Mouse (Mus musculus) forebrain, embryonic 12.5 days (tissue): ENCODE measurements around the gene Rps19. TPM values are rescaled to one million over a fixed set of nuclear protein-coding genes. Genes with fewer than 3 reads are reported as not detected.
A peak's percentile ranks its signal among the peaks of the same experiment; 100 is the strongest.

Experiments used
- ATAC-seq: fragments of 200-750 bp; cut with Nextera tagmentation; 2 replicates; pipeline ENCODE4 v1.8.0; 2017; ENCODE audit warnings: moderate TSS enrichment; ENCODE audit not compliant: low FRiP score
- H3K27ac ChIP-seq: fragments of 300-500 bp; sonication (generic); 2 replicates; pipeline ENCODE4 v1.5.1; 2016; ENCODE audit warnings: mild to moderate bottlenecking
- H3K27me3 ChIP-seq: fragments of 300-500 bp; sonication (generic); 2 replicates; pipeline ENCODE4 v1.6.1; 2016; ENCODE audit warnings: mild to moderate bottlenecking
- H3K36me3 ChIP-seq: fragments of 300-500 bp; sonication (generic); replicated peaks from 2 replicates; pipeline ENCODE4 v1.6.1; 2016; ENCODE audit warnings: mild to moderate bottlenecking
- H3K4me1 ChIP-seq: fragments of 300-500 bp; sonication (generic); 2 replicates; pipeline ENCODE4 v1.6.1; 2016
- H3K4me2 ChIP-seq: fragments of 300-500 bp; sonication (generic); 2 replicates; pipeline ENCODE4 v1.6.1; 2016; ENCODE audit warnings: mild to moderate bottlenecking, moderate library complexity
- H3K4me3 ChIP-seq: fragments of 300-500 bp; sonication (generic); replicated peaks from 2 replicates; pipeline ENCODE4 v1.5.1; 2016; ENCODE audit warnings: mild to moderate bottlenecking
- H3K9ac ChIP-seq: fragments of 300-500 bp; sonication (generic); 2 replicates; pipeline ENCODE4 v1.6.1; 2016; ENCODE audit warnings: mild to moderate bottlenecking
- H3K9me3 ChIP-seq: fragments of 300-500 bp; sonication (generic); 2 replicates; pipeline ENCODE4 v1.6.1; 2016
- WGBS: fragments of 180-500 bp; shearing (Covaris S2); methylation state at CpG from one replicate; pipeline ENCODE4 v1.1.7; 2016; 5-methylcytosine and 5-hydroxymethylcytosine counted together
- polyA plus RNA-seq: library from polyadenylated mRNA; unstranded; fragments of >200 nt; fragmentation: Nextera tagmentation; extraction: Ambion mirVana; gene quantifications from 2 replicates; pipeline ENCODE4 v1.2.1, GENCODE M21; 2016

The Rps19 gene
- polyA plus RNA-seq, 1 experiment from 2014 or later: 1,518 TPM

DNA sequence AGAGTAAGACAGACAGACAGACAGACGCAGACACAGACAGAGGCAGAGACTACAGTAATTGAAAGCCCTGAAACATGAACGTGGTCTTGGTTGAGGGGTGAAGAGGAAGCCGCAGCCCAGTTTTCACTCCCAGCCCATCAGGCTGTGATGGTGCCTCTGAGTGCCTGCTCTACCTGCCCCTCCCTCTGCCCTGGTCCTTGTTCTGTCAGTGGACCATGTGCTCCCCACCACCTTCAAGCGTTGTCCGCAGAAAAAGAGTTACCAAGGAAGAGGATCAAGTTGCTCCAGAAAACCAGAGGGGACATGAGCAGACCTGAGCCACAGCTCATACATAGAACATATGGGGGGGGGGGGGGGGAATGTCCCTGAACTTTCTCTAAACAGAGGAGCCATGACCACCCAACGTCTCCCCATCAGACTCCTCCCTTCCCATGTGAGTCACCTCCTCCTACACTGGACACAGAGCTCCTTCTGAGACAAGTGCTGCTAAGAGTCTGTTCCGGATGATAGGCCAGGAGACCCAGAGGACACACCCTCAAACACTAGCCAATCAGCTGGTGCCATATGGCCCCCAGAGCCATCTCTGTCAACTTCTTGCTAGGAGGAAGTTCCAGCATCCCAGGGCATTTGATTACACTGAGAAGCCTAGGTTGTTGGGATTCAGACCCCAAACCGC, 31.5 kb upstream of the Rps19 start:
- Histone ChIP-seq H3K36me3 (no peaks in the 10 kb centered on the region), H3K4me2 (no peak overlapping the region), H3K27ac (0 out of 2 replicates have a peak overlapping the region, but pooled peaks have one; percentile 25), H3K9me3 (no peaks in the 10 kb centered on the region), H3K4me3 (no peak overlapping the region), H3K4me1 (peaks cover 14% of the 10 kb centered on the region), H3K27me3 (no peaks in the 10 kb centered on the region), H3K9ac (no peak overlapping the region)
- WGBS: 87% methylated on average over 8 of the region's 8 CpGs
- no peak for ATAC-seq

DNA sequence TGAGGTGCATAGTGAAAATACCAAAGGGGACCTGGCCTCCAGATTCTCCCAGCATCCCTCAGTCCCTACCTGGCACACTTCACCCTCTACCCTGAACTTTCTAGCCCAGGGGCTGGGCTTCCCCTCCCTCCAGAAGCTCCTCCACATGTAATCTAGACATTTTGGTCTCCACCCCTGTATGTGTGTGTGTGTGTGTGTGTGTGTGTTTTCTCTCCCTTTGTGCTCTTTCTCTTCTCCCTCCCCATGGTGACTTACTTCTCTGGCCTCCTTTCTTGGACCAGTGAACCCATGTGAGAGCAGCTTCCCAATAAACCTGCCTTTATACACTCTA, 31.0 kb upstream of the Rps19 start:
- H3K27me3 ChIP-seq: no peaks in the 10 kb centered on the region
- H3K9me3 ChIP-seq: no peaks in the 10 kb centered on the region
- H3K4me3 ChIP-seq: no peak overlapping the region
- ATAC-seq: no peak
- peaks cover 14% of the 10 kb centered on the region for H3K4me1 ChIP-seq
- H3K9ac ChIP-seq: no peak overlapping the region
- H3K4me2 ChIP-seq: no peak overlapping the region
- H3K36me3 ChIP-seq: no peaks in the 10 kb centered on the region
- H3K27ac ChIP-seq: no peak overlapping the region

DNA sequence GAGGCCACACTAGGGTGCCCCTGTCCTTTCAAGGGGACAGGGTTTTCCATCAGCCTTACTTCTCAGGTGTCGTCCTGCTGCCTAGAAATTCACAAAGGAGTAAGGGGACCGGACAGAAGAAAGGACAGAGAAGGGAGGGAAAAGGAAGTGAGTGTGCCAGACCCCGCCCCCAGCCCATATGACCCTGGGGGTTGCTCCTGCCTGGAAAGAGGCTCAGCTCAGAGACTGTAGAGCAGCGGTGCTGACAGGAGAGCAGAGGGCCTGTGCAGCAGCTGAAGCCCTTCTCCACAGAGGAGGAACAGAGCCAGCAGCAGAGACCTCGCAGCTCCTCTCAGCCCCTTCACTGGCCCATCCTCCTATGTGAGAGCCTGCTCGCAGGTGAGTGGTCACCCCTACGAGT, 30.5 kb upstream of the Rps19 start:
- no peak overlapping the region for H3K27ac ChIP-seq
- H3K4me1 ChIP-seq: peaks cover 14% of the 10 kb centered on the region
- H3K9me3 ChIP-seq: no peaks in the 10 kb centered on the region
- ATAC-seq: no peak
- WGBS: 43% methylated on average over 7 of the region's 7 CpGs
- H3K9ac ChIP-seq: no peak overlapping the region
- no peak overlapping the region for H3K4me3 ChIP-seq
- no peaks in the 10 kb centered on the region for H3K27me3 ChIP-seq
- H3K36me3 ChIP-seq: no peaks in the 10 kb centered on the region
- no peak overlapping the region for H3K4me2 ChIP-seq

DNA sequence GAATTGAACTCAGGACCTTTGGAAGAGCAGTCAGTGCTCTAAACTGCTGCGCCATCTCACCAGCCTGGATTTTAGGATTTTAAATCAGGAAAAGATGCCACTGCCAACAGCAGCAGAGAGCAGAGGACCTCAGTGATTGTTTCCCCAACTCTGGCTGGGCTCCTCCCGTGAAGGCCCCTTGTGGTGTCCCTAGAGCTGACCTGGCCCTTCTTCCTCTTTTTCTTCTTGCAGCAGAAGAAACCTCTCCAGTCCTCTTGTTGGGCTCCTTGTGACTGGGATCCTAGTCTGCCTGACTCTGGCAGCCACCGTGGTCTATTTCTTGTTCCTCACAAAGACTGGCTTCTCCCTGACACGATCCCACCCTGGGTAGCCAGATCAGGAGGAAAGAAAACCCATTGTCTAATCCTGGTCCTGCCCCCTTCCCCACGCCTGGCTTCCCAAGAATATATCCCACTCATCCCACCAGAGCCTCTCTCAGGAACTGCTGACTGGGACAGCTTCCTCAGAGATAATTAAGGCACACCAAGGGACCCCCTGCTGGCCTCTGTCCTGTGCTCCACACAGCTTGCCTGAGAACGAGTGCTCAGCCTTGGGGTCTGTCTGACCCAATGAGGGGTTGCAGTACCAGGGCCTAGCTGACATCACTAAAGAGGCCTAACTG, 27.6 kb upstream of the Rps19 start:
- H3K27me3 ChIP-seq: no peaks in the 10 kb centered on the region
- no peaks in the 10 kb centered on the region for H3K9me3 ChIP-seq
- H3K27ac ChIP-seq: no peak overlapping the region
- 25% methylated on average over 6 of the region's 6 CpGs for WGBS
- no peaks in the 10 kb centered on the region for H3K36me3 ChIP-seq
- no peak overlapping the region for H3K4me2 ChIP-seq
- H3K9ac ChIP-seq: no peak overlapping the region
- H3K4me1 ChIP-seq: peaks cover 10% of the 10 kb centered on the region; the same call in 1 of the 2 replicates
- no peak overlapping the region for H3K4me3 ChIP-seq
- ATAC-seq: no peak

DNA sequence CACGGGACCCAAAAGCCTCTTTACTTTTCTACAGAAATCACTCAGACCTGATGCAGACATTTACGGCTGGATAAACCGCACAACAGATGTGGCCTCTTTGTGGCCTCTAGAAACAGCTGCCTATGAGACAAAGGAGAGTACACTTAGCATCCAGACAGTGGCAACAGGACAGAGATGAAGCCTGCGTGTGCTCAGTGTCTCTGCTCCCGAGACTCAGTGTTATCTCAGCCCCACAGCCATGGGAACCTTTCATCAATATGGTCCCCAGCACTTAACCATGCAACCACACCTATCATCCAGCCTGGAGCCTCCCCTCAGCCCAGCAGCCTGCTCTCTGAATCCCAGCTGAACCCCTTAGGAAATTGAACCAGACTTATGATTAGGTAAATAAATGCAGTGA, 24.9 kb upstream of the Rps19 start:
- ATAC-seq: no peak
- Histone ChIP-seq H3K27ac (no peak overlapping the region), H3K36me3 (no peaks in the 10 kb centered on the region), H3K27me3 (0 out of 2 replicates have a peak, but pooled peaks cover 1% of the 10 kb centered on the region), H3K4me1 (0 out of 2 replicates have a peak, but pooled peaks cover 6% of the 10 kb centered on the region), H3K9ac (no peak overlapping the region), H3K4me3 (no peak overlapping the region), H3K9me3 (no peaks in the 10 kb centered on the region), H3K4me2 (no peak overlapping the region)
- WGBS: 79% methylated on average over 5 of the region's 5 CpGs

DNA sequence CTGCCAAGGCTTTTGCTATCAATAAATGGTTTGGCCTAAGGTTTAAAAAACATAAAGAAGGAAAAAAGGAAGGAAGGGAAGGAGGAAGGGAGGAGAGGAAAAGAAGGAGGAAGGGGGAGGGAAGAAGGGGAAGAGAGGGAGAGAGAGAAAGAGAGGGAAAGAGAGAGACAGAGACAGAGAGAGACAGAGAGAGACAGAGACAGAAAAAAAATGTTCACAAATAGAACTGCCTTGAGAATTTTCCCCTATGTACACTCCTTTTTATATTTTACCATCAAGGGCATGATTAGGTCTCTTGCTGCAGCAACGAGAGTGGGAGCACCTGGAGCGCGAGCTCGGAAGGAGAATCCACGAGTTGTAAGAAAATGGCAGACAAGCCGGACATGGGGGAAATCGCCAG, 22.3 kb upstream of the Rps19 start, which contains the start of gene Gm9844:
Gene Gm9844, plus strand, starts transcription at position 301 of the 400 bp plus-strand sequence.
- peaks cover 8% of the 10 kb centered on the region; the same call in 1 of the 2 replicates for H3K27me3 ChIP-seq
- ATAC-seq: no peak
- no peak within 1 kb of the TSS for H3K4me2 ChIP-seq
- no peaks in the 10 kb centered on the region for H3K9me3 ChIP-seq
- H3K4me1 ChIP-seq: 0 out of 2 replicates have a peak, but pooled peaks cover 2% of the 10 kb centered on the region
- WGBS: 90% methylated on average over 7 of the region's 7 CpGs
- no peak within 1 kb of the TSS for H3K9ac ChIP-seq
- H3K36me3 ChIP-seq: no peaks in the 10 kb centered on the region
- no peak within 1 kb of the TSS for H3K4me3 ChIP-seq
- no peak within 1 kb of the TSS for H3K27ac ChIP-seq

DNA sequence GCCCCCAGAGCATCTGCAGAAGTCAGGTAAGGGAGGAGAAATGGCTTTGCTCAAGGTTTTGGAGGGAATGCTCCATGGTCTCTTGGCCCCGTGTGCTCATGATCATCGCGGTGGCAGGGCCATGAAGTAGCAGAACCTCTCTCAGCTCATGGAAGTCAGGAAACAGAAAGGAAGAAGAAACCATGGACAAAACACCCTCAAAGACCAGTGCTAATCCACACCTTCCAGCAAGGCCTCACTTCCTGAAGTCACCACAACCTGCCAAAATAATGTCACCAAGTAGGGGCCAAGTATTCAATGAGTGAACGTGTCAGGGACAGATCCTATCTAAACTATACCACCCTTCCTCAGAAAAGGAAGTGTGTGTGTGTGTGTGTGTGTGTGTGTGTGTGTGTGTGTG, 21.3 kb upstream of the Rps19 start:
- H3K9ac ChIP-seq: no peak overlapping the region
- H3K4me1 ChIP-seq: no peaks in the 10 kb centered on the region
- peaks cover 8% of the 10 kb centered on the region; the same call in 1 of the 2 replicates for H3K27me3 ChIP-seq
- no peak overlapping the region for H3K4me3 ChIP-seq
- H3K27ac ChIP-seq: no peak overlapping the region
- no peak for ATAC-seq
- 86% methylated on average over 4 of the region's 4 CpGs for WGBS
- H3K36me3 ChIP-seq: no peaks in the 10 kb centered on the region
- no peaks in the 10 kb centered on the region for H3K9me3 ChIP-seq
- H3K4me2 ChIP-seq: no peak overlapping the region

DNA sequence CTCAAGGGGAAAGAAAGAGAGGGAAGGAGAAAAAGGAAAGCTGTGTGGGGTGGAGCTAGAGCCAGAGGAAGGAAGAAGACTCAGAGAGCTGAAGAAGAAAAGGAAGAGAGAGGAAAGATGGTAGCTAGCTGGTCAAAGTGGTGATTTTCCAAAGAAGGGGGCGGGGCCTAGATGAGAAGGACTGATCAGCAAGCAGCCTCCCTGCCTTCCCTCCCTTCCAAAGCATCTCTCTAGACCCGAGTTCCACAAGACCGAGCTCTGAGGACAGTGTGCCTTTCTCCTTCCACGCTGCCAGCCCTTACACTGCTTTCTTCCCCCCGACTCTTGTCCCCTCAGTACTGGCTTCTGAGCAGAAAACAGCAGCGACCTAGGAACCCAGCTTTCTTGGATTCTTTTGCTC, 20.0 kb upstream of the Rps19 start:
- peaks cover 8% of the 10 kb centered on the region; the same call in 1 of the 2 replicates for H3K27me3 ChIP-seq
- WGBS: 29% methylated on average over 6 of the region's 6 CpGs
- no peaks in the 10 kb centered on the region for H3K36me3 ChIP-seq
- no peak overlapping the region for H3K27ac ChIP-seq
- peaks cover 7% of the 10 kb centered on the region; the same call in 1 of the 2 replicates for H3K4me1 ChIP-seq
- H3K4me2 ChIP-seq: no peak overlapping the region
- no peak for ATAC-seq
- no peaks in the 10 kb centered on the region for H3K9me3 ChIP-seq
- no peak overlapping the region for H3K4me3 ChIP-seq
- H3K9ac ChIP-seq: no peak overlapping the region

DNA sequence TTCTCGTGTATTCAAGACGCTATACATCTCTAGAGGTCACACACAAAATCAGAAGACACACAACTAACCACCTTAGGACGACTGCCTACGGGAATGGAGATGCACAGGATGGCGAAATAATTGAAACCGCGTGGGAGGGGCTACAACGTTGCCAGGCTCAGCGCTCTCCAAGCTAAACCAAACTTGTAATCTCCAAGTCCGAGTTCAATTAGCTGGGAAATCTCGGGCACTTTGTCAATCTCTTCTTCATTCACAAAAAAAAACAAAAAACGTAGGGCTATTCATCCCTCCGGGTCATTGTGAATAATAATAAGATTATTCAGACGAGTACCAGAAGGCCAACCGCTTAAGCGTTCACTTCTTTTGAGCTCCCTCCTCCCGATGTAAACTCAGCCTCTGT, 15.1 kb upstream of the Rps19 start:
- Histone ChIP-seq H3K27ac (no peak overlapping the region), H3K4me1 (peaks cover 11% of the 10 kb centered on the region; the same call in 1 of the 2 replicates), H3K4me3 (no peak overlapping the region), H3K36me3 (no peaks in the 10 kb centered on the region), H3K9ac (no peak overlapping the region), H3K9me3 (no peaks in the 10 kb centered on the region), H3K4me2 (no peak overlapping the region), H3K27me3 (peaks cover 8% of the 10 kb centered on the region)
- 30% methylated on average over 17 of the region's 17 CpGs for WGBS
- peak; percentile 36; the same call in 1 of the 2 replicates for ATAC-seq

DNA sequence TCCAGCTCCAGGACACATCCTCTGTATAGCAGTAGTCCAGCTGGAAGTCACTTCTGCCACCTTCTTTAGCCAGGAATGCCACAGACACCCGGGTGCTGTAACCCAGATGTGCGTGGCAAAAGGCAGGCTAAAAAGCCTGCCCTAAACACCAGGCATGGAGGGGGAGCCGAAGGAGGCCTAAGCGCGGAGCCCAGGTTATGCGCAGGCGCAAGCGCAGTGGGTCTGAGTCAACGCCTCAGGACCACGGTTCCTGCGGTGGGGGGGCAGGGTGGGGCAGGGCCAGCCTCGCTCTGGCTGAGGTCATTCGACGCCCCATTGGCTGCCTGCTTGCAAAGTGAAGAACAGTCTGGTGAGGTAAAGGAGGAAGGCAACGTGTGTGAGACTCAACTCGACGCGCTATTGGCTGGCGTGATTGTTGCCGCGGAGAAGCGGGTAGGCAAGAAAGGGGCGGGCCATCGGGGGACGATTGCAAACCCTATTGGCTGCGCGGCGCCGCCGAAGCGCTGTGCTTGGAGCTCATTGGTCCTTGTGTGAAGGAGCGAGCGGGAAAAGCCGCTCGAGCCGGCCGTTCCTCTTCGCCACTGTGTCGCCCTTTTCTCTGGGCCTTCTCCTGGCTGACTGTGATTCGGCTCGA, 14.5 kb upstream of the Rps19 start, which contains the start of the genes Lypd4 and Dmrtc2:
Gene Lypd4, minus strand, starts transcription at position 410 of the 634 bp plus-strand sequence.
Gene Dmrtc2, plus strand, starts transcription at position 526 of the 634 bp plus-strand sequence.
- Histone ChIP-seq H3K4me2 (no peak within 1 kb of the TSS), H3K27me3 (peaks cover 4% of the 10 kb centered on the region), H3K36me3 (no peaks in the 10 kb centered on the region), H3K4me1 (peaks cover 11% of the 10 kb centered on the region; the same call in 1 of the 2 replicates), H3K9me3 (no peaks in the 10 kb centered on the region), H3K9ac (no peak within 1 kb of the TSS), H3K27ac (0 out of 2 replicates have a peak within 1 kb of the TSS, but pooled peaks have one; percentile 9), H3K4me3 (no peak within 1 kb of the TSS)
- WGBS: 57% methylated on average over 38 of the region's 41 CpGs
- ATAC-seq: peak; percentile 39; the same call in 1 of the 2 replicates

DNA sequence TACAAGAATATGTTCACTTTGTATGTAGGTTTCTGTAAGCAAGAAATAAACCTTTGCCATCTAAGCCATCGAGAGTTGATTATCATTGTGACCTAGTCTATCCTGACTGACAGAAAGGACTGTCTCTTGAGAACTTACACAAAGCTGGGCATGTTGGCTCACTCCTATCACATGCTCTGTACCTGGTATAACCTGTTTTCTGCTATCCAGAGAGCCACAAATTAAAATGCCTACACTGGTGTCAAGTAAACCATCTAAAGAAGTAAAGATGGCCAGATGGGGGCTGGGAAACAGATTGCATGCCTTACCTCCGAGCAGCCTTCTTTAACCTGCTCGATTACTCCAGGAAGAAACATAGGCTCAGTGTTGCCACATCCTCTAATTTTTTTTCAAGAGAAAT, 6.6 kb upstream of the Rps19 start:
- no peak overlapping the region for H3K4me3 ChIP-seq
- no peak for ATAC-seq
- no peak overlapping the region for H3K4me2 ChIP-seq
- H3K36me3 ChIP-seq: no peaks in the 10 kb centered on the region
- H3K27me3 ChIP-seq: no peaks in the 10 kb centered on the region; the same call in 1 of the 2 replicates
- no peaks in the 10 kb centered on the region for H3K9me3 ChIP-seq
- WGBS: 77% methylated on average over 3 of the region's 3 CpGs
- peaks cover 3% of the 10 kb centered on the region; the same call in 1 of the 2 replicates for H3K4me1 ChIP-seq
- H3K9ac ChIP-seq: no peak overlapping the region
- no peak overlapping the region for H3K27ac ChIP-seq

DNA sequence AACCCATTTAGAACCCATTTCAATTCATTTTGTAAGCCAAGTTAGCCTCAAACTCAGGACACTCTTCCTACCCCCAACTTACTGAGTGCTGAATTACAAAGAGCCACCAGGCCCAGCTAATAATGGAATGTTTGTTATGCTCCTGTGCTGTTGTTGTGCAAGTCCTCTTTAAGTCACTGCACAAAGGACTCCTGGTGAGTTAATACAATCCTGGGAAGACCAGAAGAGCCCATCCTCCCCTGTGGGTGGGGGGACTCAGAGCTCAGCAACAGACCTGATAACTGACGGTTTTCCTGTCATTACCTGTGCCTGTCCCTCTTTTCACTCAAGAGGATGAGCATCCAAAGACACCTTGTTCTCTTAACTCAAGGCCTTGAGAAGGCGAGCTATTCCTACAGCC, 4.6 kb upstream of the Rps19 start:
- Histone ChIP-seq H3K36me3 (no peaks in the 10 kb centered on the region), H3K4me2 (no peak overlapping the region), H3K4me1 (peaks cover 3% of the 10 kb centered on the region; the same call in 1 of the 2 replicates), H3K9me3 (no peaks in the 10 kb centered on the region), H3K4me3 (no peak overlapping the region), H3K27me3 (no peaks in the 10 kb centered on the region; the same call in 1 of the 2 replicates), H3K27ac (no peak overlapping the region), H3K9ac (no peak overlapping the region)
- ATAC-seq: no peak
- 17% methylated on average over 2 of the region's 2 CpGs for WGBS
